Mouse (Mus musculus) v-Abl transformed pro-B cells (cell line): ENCODE results near the gene Mob4.

Source experiments
- in situ Hi-C, 2 experiments: fragments of 400-800 bp; cut with MboI; formaldehyde crosslinking; loops; one replicate each; pipeline ENCODE4 v1.15.1; 2025; ENCODE audit not compliant: unreplicated experiment in 2 of 2

Gene Mob4

DNA sequence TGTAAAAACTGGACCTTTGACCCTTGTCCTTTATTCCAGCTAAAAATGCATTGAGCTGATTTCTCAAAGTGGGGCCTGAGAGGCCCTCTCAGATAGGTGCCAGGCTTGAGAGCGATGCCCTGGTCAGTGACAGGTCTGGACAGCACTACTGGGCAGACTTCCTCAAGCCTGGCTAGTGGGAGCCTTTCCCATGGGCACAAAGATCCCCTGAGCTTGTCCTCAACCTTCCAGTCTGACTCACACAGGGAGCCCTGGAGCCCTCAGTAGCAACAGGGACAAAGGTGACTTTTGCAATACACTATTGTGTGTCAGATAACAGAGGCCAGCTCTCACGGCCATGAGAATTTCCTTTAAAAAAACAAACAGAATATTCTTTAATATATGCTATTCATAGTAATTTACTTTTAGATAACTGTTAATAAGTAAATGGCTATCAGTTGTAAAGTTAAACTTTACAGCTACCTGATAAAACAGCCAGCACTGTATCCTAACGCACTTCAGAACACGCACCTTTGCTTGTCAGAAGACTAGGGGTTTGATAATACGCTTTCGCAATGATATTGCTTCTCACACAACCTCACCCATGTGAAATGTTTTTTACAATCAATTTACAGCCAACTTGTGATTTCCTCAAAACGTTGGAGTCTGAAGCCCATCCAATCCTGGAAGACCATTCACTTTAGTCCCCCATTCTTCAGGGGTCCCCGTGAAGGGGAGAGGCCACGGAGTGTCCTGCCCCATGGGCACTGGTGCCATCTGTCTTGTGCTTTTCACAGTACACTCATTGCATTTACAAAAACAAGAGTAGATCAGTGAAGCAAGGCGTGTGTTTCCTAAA is 42.9 kb downstream of the Mob4 start:
- in situ Hi-C loops, result loop anchor here in 1 of 2 experiments (25.0 kb wide), 1 partner anchor 512 kb away; no protein-coding TSS in a partner anchor

- in situ Hi-C loops, result loop anchor here in 1 of 2 experiments (25.0 kb wide), 1 partner anchor 512 kb away; no protein-coding TSS in a partner anchor
Observed at GRCm38 (mm10) chr1:55174558-55175034, 43.6 kb downstream of the Mob4 start.

DNA sequence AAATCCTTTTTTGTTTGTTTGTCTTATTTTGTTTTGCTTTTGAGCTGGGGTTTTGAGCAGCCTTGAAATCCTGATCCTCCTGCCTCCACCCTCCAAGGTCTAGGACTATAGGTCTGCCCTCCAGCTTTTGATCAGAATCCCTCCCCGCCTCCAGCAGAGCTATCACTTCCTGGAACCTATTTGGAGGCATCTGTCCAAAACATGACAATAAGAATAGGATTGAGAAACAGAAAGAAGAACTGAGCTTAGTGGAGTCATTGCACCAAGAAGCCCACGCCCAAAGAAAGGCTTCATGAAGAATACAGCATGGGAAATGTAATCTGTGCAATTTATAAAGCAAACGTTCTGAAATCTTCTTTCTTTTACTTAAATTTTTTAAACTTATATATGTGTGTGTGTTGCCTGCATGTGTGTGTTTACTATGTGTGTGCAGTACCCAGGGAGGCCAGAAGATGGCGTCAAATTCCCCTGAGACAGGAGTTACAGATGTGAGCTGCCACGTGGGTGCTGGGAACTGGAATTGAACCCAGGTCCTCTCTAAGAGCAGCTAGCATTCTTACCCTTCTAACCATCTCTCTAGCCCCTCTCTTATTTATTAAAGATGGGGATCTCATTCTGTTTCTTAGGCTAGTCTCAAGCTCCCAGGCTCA is 49.0 kb downstream of the Mob4 start:
- in situ Hi-C loops, result no loop called here

GRCm38 (mm10) chr1:55182392-55182791 is 51.4 kb downstream of the Mob4 start:
- in situ Hi-C loops, result no loop called here

GRCm38 (mm10) chr1:55185718-55186117 is 54.7 kb downstream of the Mob4 start:
- in situ Hi-C loops, result no loop called here

DNA sequence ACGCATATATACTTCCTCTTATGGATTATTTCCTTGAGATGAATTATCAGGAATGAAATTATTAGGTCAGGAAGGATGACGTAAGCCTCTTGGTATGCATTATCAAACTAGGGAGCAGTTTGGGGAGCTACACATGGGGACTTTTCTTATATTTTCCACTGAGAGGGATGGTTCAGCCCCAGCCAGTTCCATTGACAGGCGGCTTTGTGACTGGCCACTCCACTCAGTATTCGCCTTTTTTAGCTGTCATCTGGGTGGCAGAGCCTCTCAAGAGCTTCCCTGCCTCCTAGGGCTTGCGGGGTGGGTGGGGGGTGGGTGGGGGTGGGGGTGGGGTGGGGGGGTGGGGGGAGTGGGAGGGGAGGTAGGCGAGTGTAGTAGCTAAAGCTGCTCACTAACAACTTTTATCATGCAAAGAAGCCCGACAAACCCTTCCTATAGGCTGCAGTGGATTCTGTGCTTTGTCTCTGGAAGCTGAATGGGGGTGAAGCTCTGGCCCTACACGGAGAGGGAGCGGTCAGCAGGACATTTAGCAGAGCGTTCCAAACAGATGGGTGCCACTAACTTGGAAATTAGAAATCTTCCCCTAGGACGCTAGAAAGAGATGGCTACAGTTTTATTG is 55.7 kb downstream of the Mob4 start:
- in situ Hi-C loops, result no loop called here

- in situ Hi-C loops, result loop anchor here (5.0 kb wide), 3 partner anchors 45 to 190 kb away; partner anchors contain the start of gene Mars2 (in 1 of the 2)
Observed at GRCm38 (mm10) chr1:55192015-55192414, 61.0 kb downstream of the Mob4 start.

DNA sequence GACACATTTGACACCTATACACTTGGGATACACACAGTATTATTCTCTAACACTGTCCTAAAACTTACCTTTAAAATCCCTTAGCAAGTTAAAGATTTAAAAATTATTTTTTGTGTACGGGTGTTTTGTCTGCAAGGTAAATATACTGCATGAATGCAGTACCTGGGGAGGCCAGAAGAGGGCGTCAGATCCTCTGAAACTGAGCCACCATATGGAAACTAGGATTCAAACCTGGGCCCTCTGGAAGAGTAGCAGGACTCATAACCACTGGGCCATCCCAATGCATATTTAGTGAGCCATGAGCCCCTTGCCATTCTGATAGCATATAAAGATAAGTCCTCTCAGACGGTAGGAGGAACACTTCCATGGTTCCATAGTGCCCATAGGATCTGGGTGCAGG is 61.8 kb downstream of the Mob4 start:
- in situ Hi-C loops, result loop anchor here (5.0 kb wide), 3 partner anchors 44 to 189 kb away; partner anchors contain the start of gene Mars2 (in 1 of the 2)

GRCm38 (mm10) chr1:55193316-55193715 is 62.3 kb downstream of the Mob4 start:
- in situ Hi-C loops, result loop anchor here (5.0 kb wide), 3 partner anchors 44 to 189 kb away; partner anchors contain the start of gene Mars2 (in 1 of the 2)

DNA sequence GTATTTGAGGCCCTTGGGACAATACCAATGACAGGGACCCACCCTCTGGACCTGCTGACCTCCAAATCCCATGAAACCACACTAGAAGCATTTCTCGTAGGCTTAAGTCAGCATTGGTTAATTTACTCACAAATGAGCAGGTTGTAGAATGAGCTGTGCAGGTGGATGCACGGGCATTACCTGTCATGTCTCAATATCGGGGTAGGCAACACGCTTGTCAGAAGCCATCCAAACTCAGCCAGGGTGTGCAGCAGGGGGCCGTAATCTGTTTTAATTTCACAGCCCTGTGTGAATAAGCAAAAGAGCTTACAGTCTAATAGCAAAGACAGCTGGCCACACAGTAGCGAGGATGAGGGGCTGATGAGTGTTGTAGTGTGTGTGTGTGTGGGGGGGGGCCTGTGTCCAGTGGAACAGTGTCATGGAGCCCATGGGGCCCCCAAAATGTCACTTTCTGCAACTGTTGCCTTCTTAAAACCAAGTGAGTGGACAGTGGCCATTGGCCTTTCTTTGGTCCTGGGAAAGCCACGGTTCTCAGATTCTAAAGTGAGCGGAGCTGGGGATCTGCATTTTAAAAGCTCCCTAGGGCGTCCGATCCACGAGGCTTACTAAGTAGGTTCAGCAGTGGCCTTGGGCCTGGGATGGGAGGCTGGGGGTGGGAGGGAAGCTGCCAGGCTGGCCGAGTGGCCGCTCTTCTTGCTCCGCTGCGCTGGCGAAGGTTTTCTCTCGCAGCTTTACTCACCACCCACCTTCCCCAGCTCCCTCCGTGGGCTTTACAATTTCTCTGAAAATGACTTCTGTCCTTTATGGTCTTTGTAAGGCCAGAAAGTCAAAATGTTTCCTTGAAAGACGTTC is 63.3 kb downstream of the Mob4 start:
- in situ Hi-C loops, result loop anchor here (5.0 kb wide), 3 partner anchors 43 to 188 kb away; partner anchors contain the start of gene Mars2 (in 1 of the 2)

DNA sequence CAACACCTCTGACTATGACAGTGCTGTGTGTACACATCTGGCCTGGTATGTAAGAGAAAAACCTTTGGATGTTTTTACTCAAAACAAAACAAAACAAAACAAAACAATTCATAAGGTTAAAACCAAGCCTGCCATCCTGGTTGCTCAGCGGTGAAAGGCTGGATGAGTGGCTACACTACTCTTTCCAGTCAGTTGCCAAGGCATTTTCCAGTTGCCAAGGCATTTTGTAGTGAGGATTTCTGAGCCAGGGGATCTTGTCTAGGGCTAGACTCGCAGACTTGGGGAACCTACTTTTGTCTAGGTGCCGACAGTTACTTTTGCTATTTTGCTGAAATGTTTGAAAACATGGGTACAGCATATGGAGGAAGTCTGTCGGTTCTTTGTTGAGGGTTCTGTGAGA is 64.0 kb downstream of the Mob4 start:
- in situ Hi-C loops, result no loop called here

- in situ Hi-C loops, result no loop called here
Observed at GRCm38 (mm10) chr1:55196327-55197003, 65.4 kb downstream of the Mob4 start.

GRCm38 (mm10) chr1:55198719-55199118 is 67.7 kb downstream of the Mob4 start:
- in situ Hi-C loops, result no loop called here

DNA sequence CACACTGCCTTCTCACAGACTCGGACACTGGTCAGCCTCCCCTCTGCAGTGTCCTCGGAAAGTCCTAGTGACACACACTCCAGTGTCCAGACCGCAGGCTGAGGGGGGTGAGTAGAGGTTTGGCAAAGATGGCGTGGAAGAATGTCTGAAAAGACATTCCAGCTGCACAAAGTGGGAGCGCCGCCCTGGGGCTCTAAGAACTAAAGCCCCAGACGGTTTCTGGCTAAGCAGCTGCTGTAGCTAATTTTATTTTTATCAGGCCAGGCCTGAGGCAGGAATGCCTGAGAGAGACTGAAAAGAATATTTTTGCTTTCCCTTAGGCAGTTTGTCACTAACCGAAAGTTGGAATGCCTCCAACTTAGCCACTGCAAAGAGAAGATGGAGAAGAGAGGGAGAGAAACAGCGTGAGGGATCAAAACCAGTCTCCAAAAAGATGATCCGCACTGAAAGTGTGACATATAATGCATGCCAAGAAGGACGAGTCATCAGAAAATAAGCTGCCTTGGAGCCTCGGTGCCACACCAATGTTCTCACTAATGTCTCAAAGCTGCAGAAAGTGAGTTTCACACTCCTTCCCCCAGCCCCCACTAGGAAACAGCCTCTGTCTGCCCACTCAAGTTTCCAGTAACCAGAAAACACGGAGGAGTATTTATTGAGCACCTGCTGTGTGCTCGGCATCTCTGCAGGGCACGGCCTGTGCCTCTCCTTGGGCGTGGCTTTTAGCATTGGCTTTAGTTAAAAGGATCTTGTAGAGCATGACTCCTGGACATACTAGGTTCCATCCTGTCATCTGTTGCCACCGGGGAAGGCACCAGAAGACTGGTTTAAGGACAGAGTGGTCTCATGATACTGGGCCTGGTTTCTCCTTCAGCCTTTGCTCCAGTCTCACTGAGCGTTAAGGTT is 71.1 kb downstream of the Mob4 start:
- in situ Hi-C loops, result no loop called here
